Mouse (Mus musculus) adrenal gland, postnatal 4 days (tissue): ENCODE data around the gene Pcx. TPM values are rescaled to one million over a fixed set of nuclear protein-coding genes. Genes with fewer than 3 reads are reported as not detected.
"Not testable (repeated sequence)": the region's sequence is repeated elsewhere in the genome, so short reads cannot be mapped to it uniquely, and the experiment has no call there.

Source experiments
- DNase-seq, 2 experiments: peaks; one replicate each; pipeline ENCODE4 v3.0.0; 2021 to 2022; ENCODE audit warnings: low spot score in 2 of 2, mixed read lengths in 2 of 2
- total RNA-seq, 2 experiments: library from RNA; stranded (reverse); gene quantifications; 2 replicates each; pipeline ENCODE4 v1.2.3; 2021

The Pcx gene
- total RNA-seq, 2 experiments from 2014 or later = 215 to 218 TPM

DNA sequence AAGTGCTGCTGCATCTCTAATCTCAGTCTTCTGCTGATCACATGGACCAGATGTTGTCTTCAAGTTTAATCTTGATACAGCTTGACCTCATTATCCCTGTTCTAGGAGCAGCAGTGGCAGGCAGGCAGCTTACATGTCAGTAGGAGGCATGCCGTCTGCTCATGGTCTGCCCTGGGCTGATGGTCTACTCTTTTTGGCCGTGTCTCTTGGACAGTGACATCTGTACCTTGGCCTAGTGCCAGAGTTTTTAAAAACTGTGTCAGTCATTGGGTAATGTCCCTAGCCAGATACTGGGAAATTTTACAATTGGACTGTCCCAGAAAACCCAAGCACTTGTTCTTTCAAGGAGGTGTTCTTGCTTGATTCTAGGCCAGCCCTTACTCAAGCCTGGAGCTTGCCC, 68.5 kb downstream of the Pcx start:
- no peak for DNase-seq

DNA sequence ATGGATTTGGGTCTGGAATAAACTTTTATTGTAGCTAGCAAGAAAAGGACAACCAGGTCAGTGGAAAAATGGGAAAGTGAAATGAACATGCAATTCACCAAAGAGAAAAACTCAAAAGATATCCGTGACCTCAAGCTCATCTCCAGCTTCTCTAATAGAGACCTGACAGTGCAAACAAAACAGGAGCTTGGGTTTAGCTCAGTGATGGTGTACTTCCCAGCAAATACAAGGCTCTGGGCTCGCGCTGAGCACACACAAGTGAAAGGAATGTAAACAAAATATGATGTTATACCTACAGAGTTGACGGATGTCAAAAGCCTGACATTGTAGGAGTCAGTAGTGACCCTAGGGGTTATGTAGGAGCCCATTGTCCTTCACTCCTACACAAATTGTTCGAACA, 69.0 kb downstream of the Pcx start:
- no peak for DNase-seq

DNA sequence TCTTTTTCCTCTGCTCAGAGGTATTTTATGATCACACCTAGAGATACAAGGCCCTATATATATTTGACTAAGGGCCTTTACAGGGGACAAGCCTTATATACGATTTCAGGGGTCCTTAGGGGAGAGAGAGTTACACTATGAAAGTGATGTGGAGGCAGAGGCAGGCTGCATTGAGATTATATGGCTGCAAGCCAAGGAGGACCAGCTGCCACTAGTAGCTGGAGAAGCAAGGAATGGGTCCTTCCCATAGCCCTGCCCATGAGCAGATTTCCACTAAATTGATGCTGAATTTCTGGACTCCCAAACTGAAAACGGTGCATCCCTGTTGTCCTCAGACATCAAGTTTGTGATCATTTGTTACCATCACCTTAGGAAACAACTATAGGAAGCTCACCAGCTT, 73.6 kb downstream of the Pcx start:
- no peak for DNase-seq

DNA sequence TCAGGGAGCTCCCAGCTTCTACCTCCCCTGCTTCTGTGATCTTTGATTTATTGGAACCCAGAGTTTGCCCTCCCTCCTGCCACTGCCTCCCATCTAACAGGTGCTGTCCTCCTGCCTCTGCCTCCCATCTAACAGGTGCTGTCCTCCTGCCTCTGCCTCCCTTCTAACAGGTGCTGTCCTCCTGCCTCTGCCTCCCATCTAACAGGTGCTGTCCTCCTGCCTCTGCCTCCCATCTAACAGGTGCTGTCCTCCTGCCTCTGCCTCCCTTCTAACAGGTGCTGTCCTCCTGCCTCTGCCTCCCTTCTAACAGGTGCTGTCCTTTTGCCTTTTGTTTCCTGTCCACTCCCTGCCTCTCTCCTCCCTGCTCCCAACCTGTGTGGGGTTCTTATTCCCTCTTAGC, 76.5 kb downstream of the Pcx start:
- not testable (repeated sequence) for DNase-seq

DNA sequence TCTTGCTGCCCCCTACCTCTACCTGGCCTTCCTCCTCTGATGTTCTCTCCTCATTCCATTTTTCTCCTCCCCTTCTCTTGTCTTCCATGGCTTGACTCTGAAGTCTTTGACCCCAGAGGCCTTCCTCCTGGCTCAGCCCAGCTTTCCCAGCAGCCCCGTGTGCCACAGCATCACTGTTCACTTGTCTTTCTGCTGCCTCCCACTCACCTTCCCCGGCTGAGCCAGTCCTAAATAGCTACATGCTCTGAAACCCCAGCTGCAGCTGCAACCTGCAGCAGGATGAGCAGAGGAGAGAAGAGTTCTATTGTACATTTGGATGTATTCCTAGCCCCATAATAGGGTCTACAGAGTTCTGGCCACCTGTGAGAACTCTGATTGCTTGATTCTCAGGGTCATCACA, 77.2 kb downstream of the Pcx start:
- no peak for DNase-seq

DNA sequence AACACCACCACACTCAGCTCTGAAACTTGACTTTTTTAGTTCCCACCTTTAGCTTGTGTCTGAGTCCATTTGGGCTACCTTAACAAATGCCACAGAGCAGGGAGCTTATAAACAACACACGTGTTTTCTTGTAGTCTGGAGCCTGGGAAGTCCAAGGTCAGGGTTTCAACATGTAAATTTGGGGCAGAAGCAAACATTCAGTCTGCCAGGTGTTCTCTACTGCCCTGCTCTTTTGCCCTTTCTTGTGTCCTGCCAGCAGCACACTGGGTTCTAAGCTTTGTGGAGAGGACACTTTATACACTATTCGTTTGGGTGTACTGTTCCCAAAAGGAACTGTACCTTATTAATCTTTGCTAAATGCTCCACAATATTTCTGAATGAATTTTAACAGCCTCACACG, 78.2 kb downstream of the Pcx start:
- DNase-seq = no peak

DNA sequence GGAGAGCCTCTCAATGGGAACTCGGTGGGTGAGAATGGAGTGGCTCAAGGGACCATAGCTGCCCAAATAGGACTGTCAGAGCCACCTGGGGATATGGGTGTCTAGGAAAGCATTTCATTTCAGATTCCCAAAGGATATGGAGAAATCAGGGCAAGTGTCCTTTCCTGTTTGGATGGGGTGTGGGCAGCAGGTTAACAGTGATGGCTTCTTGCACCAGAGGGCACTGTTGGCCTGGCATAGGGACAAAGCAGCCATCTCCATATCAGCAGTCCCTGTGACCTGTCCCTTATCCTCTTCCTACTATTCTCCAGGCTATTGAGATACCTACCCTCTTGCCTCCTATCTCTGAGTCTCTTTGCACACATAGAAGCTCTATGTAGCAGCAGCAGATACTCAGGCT, 78.8 kb downstream of the Pcx start:
- no peak for DNase-seq

DNA sequence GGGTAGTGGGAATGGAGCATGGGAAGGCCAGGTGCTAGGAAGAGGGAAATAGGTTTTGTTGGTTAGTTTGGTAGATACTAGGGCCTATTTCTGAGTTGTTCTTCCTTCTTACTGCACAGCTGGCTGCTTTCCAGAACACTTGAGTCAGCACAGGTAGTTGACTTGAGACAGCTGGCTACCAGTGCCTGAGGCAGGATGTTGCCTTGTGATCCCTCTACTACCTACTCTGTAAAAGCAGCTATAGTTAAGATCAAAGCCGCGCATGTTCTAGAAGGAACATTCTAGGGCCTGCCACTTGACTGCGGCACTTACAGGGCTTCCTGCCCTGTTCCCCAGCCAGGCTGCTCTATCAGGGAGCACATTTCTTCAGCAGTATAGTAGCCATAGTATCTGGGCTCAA, 79.8 kb downstream of the Pcx start:
- DNase-seq = no peak

DNA sequence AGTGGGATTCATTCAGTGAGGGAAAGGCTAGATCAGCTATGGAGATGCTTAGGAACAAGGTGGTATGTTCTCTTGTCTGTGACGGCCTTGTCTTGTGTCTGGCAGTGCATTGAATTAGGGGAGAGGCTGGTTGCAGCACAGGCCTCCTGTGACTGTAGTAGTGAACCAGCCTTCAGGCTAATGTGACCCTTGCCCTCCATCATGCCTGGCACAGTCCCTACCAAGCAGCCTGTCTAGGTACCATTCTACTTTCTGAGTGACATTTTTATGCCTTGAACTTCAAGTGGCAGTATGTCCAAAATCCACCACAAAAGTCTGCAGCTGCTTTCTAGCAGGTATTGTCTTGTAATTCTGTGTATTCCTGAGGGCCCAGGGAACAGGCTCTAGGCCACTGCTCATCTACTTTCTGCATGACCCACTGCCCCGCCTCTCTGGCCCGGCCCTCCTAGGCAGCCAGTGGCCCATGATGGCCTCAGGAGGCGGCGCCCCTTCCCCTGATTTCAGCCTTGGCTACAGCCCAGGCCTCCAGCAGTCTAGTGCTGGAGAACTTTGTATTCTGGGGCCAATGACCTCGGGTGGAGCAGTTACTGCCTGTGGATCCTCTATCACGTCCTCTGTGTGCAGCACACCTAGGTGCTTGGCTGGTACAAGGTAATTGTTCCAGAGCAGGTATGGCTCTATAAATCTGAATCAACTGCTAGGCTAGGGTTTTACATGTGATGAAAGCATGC, 83.7 kb downstream of the Pcx start:
- DNase-seq = no peak

DNA sequence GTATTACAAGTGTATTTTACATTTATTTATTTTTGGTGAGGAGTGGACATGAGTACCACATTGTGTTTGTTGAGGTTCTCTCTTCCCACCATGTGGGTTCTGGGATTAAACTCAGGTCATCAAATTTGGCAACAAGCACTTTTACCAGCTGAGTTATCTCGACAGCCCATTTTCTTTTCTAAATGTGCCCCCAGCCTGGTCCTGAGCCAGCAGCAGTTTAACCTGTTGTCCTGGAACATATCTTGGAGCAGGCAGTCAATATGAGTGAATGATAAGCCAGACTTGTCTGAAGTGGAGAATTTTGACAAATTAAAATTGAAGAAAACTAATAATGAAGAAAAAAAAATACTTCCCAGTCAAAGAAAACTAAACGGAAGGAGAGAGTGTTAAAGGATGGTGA, 85.8 kb downstream of the Pcx start:
- no peak for DNase-seq

DNA sequence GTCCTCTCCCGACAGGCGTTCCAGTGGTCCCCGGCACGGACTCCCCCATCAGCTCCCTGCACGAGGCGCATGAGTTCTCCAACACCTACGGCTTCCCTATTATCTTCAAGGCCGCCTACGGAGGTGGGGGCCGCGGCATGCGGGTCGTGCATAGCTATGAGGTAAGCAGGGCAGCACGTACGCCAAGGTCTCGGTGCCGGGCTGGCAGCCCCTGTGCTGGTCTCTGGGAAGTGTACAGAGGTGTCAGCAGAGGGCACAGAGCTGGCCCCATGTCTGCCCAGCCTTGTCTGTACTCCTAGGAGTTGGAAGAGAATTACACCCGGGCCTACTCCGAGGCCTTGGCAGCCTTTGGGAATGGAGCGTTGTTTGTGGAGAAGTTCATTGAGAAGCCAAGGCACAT, 92.2 kb downstream of the Pcx start:
- no peak for DNase-seq

DNA sequence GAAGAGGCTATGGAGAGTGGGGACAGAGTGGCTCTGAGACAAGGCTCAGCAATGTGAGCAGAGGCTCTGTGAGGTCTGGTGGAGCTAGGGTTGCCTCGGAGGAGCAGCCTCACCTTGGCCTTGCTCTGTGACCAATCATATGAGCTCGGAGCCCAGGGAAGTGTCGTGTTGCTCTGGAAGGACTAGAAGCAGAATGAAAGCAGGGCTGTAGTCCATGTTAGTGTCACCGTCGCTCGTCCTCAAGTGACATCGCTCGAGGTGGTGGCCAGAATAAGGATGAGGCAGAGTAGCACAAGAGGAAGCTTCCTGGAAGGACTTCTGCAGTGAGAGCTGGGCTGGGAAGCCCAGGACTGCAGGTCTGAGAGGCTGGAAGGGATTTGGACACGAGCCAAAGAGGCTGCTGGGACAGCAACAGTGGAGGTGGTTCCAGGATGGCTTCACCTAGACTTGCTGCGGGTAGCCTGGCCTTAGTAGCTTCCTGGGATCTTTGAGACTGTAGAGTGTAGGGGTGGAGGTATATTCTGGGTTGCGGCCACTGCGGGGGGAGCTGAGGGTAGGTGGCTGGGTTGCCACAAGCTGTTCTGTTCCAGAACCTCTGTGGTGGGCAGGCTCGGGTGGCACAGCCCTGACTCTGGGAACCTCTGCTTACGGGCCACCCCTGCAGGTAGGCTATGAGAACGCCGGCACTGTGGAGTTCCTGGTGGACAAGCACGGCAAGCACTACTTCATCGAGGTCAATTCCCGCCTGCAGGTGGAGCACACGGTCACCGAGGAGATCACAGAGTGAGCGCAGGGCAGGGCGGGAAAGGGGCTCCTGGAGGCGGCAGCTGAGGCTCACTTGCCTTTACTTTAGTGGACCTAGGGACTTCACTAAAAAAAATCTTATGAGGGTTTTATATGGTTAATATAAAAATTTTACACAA, 93.8 kb downstream of the Pcx start:
- no peak for DNase-seq

DNA sequence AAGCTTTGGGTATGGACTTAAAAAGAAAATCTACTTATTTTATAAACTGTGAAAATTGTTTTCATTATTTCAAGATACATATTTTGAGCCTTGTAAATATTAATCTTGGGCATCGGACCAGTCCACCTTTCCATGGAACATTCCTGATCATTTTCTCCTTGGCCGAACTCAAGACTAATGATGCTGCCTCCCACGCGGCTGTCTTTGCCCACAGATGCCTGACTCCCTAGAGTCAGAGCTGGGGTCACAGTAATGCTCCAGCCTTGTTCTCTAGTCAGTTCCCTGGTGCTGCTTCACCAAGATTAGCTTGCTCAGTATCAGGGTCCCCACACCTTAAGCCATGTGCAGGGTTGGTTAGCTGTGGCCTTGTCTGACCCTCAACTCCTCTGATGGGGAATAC, 95.4 kb downstream of the Pcx start:
- no peak for DNase-seq

DNA sequence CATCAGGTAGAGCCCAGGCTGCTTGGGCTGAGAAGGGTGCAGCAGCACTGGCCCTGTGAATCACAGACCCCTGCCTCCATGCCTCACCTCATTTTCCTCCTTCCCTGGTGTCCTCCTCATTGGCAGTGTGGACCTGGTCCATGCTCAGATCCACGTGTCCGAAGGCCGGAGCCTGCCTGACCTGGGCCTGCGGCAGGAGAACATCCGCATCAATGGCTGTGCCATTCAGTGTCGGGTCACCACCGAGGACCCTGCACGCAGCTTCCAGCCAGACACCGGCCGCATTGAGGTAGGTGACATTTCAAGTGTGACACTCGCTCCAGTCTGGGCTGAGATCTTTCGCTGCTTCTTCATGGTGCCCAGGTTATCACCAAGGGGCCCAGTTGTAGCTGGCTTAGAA, 97.1 kb downstream of the Pcx start:
- DNase-seq = no peak

DNA sequence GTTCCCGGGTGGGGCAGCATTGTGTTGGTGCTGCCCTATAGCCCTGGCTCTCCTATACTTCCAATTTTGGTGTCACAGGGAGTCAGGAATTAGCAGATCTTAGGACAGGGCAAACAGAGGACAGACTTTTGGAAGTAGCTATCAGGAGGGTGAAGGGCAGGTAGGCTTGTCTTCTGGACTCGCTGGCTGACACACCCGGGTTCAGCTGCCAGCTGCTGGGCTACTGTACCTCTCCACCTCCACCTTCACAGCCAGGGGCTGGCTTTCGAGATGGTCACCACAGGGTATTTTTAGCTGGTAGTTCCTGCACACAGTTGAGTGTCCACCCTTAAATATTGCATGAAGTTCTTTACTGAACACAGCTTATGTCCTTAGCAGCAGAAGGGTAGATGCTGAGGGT, 98.2 kb downstream of the Pcx start:
- no peak for DNase-seq

DNA sequence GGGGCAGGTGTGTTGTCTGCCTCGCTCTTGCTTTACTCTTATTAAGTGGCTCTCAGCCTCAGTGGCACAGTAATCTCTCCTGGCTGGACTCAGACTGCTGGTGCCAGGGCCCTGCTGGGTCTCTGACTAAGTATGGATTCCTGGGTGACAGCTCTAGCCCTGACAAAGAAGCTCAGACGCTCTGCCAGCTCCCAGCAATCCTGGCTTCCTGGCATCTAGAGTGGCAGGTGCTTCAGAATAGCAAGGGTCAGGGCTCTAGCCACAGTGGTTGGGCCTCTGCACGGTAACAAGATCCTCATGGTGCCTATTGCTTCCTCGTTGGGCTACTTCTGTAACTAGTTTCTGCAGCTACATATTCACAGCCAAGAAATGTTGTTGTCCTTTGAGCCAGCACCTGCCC, 99.8 kb downstream of the Pcx start:
- DNase-seq = no peak

DNA sequence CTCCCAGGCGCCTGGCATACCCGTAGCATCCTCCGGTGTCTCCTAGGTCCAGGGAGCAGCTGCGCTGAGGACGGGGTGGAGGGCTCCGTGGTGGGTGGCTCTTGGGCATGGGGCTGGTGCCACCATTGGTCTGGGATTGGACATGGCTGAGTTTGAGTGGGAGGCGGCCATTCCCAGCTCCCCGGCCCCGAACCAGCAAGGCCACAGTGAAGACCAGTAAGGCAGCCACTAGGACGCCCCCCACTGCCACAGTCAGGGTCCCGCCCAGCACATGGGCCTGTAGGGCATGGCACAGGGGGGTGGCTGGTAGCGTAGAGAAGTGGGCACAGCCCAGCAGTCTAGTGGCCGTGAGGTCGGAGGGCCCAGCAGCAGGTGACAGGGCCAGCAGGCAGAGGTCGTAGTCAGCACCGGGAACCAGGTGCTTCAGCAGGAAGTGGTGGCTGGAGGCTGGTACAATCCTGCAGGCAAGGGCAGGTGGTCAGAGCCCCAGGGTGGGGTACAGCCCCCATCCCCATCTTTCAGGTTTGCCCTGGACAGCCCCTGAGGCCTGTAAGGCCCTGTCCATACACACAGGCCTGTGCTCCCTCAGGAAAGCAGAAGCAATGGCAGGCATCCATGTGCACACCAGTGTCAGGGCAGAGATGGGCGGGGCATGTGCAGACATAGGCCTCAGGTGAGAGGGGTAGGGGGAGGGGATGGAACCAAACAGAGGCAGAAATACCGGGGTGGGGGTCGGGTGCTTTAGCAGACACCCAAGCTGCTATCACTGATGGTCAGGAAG, 102.1 kb downstream of the Pcx start:
- no peak for DNase-seq

DNA sequence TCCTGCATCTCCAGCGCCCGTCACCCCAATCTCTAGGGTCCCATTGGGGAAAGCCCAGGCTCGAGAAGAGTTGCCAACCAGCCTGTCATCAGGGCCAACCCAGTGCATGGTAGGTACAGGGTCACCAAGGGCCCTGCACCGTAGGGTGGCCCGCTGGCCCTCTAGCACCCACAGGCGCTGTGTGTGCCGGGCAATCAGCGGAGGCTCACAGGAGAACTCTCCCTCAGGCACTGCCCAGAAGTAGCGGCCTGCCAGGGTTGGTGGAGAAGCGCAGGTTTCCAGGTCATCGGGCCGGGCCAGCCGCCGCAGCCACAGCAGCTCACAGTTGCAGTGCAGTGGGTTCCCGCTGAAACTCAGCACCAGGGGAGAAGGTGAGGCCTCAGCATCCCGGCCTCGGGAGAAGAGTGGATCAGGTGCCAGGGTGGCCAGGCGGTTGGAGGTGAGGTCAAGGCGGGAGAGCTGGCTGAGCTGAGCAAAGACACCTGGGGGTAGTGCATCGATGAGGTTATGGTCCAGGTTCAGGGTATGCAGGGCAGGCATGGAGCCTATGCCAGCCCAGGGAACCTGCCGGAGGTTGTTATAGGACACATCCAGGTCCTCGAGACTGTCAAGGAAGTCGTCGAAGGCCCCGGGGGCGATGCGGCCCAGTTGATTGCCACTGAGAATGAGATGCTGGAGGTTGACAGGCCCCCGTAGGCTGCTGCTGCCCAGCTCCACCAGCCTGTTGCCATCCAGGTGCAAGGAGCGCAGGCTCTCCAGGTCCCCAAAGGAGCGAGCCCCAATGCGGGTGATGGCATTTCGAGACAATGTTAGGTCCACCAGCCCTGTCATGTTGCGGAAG, 103.4 kb downstream of the Pcx start:
- DNase-seq = no peak

DNA sequence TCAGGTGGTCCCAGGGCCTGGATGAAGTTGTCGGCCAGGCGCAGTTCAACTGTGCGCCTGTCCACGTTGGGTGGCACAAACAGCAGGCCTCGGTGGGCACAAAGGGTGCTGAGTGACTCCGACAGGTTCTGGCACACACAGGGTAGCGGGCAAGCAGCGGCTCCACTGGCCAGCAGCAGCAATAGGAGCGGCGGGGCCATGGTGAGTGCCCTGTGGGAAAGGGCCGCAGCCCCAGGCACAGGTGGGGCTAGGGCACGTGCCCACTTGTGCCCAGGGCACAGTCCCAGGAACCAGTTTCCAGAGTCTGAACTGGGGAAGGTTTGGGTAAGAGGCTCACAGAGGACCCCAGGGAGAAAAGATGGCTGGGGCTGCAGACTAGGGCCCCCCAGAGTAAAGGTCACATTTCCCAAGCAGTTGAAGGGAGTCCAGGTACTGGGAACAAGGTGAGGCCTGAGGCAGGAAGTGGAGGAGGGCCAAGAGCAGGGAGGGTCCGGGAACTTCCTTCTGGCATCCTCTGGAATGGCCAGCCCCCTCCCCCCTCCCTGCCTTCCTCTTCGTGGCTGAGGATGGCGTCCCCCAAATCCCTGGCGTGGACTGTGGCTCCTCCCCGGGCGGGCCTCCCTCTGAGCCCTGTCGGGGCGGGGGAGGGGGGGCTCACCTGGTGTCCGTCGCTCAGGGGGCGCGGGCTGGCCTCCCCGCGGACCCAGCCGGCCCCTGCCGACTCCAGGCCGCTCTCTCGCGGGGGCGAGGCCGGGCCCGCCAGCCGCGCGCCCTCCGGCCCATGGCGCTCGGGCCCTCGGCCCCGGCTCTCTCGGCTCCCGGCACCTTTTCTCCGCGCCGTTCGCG, 104.3 kb downstream of the Pcx start:
- DNase-seq = no peak
